Mouse (Mus musculus) adrenal gland, adult 18-20 months (tissue): ENCODE measurements around the gene Sfpq. TPM values are rescaled to one million over a fixed set of nuclear protein-coding genes. Genes with fewer than 3 reads are reported as not detected.
"Not testable (repeated sequence)": the region's sequence is repeated elsewhere in the genome, so short reads cannot be mapped to it uniquely, and the experiment has no call there.

Source experiments
- DNase-seq, 2 experiments: peaks; one replicate each; pipeline ENCODE4 v3.0.0; 2021 to 2022; ENCODE audit warnings: low spot score in 2 of 2
- long read RNA-seq, 2 experiments: library from polyadenylated mRNA; stranded (forward); transcript quantifications; one replicate each; pipeline ENCODE4 v2.0.0; 2021
- total RNA-seq, 2 experiments: library from RNA; stranded (reverse); gene quantifications; 1 replicate in 1 of 2; 2 replicates in 1 of 2; pipeline ENCODE4 v1.2.3; 2021

Sfpq gene
- total RNA-seq, result 100 to 1,000 TPM; 233 to 291 TPM
- long read RNA-seq, experiment 1, transcript Sfpq-201 (10 exons, 3,465 nt), result major isoform, 68 of 73 reads
- long read RNA-seq, experiment 1, partial matches to known transcripts, result 2 of 73 reads
- long read RNA-seq, experiment 1, other reads (novel, unspliced or antisense), result 3 of 73 reads
- long read RNA-seq, experiment 2, transcript Sfpq-201 (10 exons, 3,465 nt), result major isoform, 63 of 85 reads
- long read RNA-seq, experiment 2, partial matches to known transcripts, result 10 of 85 reads
- long read RNA-seq, experiment 2, other reads (novel, unspliced or antisense), result 12 of 85 reads

DNA sequence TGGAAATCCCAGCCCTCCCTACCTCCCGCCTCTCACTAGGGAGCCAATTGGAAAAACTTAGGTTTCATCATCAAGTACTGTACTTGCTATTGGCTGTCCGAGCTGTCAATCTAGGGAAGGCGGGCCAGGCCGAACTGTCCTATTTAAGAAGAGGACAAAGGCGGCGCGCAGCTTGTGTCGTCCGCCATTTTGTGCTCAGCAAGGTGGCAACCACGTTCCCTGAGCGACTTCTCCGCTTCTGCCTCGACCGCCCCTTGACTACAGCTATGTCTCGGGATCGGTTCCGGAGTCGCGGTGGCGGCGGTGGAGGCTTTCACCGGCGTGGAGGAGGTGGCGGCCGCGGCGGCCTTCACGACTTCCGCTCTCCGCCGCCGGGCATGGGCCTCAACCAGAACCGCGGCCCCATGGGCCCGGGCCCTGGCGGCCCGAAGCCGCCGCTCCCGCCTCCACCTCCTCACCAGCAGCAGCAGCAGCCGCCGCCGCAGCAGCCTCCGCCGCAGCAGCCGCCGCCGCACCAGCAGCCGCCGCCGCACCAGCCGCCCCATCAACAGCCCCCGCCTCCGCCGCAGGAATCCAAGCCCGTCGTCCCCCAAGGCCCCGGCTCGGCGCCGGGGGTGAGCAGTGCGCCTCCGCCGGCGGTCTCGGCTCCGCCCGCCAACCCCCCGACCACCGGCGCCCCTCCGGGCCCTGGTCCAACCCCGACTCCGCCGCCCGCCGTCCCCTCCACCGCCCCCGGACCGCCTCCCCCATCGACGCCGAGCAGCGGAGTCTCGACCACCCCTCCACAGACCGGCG, at the start of gene Sfpq:
Sfpq (plus strand) TSS at position 174 of the 795 bp plus-strand sequence.
- DNase-seq, result peak; percentile 96 to 98

GRCm38 (mm10) chr4:126977467-126977866, 43.7 kb upstream of the Sfpq start:
- DNase-seq, result peak; percentile 29 to 37

GRCm38 (mm10) chr4:126978706-126979105, 42.4 kb upstream of the Sfpq start:
- DNase-seq, result no peak

DNA sequence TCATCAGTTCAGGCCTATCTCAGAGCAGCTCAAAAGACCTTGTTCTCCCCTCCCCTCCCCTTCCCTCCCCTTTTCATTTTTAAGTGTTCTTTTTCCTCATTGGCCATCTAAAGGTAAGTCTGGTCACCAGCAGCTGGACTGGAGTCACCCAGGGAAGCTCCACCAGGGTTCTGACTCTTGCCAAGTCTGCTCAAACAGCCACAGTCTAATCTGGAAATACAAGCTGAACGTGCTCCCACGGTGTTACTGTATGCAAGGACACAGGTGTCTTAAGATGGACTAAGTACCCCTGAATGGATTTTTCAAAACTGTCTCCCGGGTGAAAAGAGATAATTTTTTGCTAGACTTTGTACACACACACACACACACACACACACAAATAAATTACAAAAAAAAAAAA, 37.8 kb upstream of the Sfpq start:
- DNase-seq, result peak in 1 of 2 experiments; percentile 18

- DNase-seq, result peak; percentile 42 to 46
Observed at GRCm38 (mm10) chr4:126983736-126984525, 37.2 kb upstream of the Sfpq start.

DNA sequence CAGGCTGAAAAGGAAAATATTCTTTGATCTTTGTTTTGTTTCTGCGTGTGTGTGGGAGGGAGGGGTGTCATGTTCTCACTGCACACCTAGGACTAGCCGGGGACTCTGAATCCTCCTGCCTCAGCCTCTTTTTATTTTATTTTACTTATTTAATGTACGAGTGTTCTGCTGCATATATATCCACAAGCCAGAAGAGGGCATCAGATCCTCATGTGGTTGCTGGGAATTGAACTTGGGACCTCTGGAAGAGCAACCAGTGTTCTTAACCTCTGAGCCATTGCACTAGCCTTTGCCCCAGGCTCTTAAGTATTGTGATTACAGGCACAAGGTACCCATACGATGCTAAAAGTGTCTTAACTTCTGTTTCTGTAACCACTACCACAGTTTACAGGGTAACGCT, 34.4 kb upstream of the Sfpq start:
- no peak for DNase-seq

DNA sequence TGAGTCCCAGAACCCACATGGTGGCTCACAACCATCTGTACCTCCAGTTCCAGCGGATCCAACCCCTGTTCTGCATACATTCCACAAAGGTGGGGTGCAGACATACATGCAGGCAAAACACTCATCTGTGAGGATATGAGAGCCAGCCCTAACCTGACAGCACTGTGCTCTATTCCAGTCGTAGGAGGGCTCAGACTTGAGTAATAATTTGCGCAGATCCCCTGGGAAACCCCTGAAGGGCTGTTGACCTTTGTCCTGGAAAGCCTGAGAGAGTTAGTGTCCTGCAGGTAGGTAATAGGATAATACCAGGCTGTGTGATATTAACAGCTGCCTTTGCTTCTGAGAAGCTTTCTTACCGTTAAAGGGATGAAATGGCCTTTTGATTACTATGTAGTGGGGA, 32.6 kb upstream of the Sfpq start:
- DNase-seq, result no peak

GRCm38 (mm10) chr4:126990553-126990952, 30.6 kb upstream of the Sfpq start:
- DNase-seq, result no peak

- no peak for DNase-seq
Observed at GRCm38 (mm10) chr4:126992356-126992755, 28.8 kb upstream of the Sfpq start.

GRCm38 (mm10) chr4:126999372-126999771, 21.8 kb upstream of the Sfpq start:
- DNase-seq, result not testable (repeated sequence)

GRCm38 (mm10) chr4:127000601-127001105, 20.5 kb upstream of the Sfpq start:
- DNase-seq, result no peak

- no peak for DNase-seq
Observed at GRCm38 (mm10) chr4:127004384-127004783, 16.7 kb upstream of the Sfpq start.

GRCm38 (mm10) chr4:127005113-127005936, 15.8 kb upstream of the Sfpq start:
- peak; percentile 38 to 46 for DNase-seq

- DNase-seq, result peak; percentile 72 to 75
Observed at GRCm38 (mm10) chr4:127015294-127015993, 5.7 kb upstream of the Sfpq start.

DNA sequence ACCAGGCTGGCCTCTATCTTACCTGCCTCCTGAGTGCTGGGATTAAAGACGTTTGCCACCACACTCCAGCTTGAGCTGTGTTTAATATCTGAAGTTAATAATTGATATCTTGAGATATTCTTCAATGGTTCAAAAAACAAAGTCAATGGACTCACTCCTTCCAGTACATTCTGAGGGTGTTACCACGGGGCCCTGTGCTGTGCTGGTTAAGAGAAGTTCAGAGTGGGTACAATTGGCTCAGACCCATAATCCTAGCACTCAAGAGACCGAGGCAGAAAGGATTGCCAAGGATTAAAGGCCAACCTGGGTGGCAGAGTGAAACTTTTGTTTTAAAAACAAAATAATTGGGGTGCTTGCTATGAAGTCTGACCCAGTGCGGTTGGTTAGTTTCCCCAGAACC, 4.8 kb upstream of the Sfpq start:
- no peak for DNase-seq

GRCm38 (mm10) chr4:127020411-127021150, 543 bp upstream of the Sfpq start:
- DNase-seq, result no peak

DNA sequence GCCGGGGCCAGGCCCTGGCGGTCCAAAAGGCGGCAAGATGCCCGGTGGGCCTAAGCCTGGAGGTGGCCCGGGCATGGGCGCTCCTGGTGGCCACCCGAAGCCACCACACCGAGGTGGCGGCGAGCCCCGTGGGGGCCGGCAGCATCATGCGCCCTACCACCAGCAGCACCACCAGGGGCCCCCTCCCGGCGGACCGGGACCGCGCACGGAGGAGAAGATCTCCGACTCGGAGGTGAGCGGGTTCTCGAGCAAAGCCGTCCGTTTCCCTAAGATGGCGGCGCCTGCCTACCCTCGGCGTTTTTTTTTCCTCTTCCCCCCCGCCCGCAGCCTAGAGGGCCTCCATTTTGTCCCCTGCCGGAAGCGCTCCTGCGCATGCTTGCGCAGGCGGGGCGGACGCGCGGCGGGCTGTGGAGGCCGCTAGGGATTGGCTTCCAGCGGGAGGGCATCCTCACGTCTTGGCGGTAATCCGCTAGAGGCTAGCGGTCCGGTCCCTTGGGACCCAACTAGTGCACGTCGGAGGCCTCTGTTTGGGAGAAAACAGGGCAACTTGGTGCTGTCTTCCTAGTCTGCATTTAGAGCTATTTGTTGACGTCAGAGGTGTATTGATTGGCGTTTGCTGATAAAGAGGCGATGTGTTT, 984 bp downstream of the Sfpq start:
- DNase-seq, result peak; percentile 79 to 83

- no peak for DNase-seq
Observed at GRCm38 (mm10) chr4:127023201-127023600, 2.1 kb downstream of the Sfpq start.

DNA sequence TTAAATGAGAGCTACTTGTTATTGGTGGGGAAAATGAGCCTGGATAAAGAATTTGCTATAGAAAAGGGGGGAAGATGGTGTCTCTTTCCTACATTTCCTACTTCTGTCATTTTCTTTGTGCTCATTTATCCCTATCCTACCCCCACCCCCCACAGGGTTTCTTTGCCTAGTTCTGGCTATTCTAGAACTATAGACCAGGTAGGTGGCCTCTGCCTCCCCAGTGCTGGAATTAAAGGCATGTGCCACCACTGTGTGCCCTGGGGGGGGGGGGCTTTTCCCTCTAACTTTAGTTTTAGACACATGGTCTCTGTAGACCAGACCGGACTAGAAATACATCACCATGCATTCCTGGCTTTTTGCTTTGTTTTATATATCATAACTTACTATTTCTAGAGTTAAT, 3.1 kb downstream of the Sfpq start:
- DNase-seq, result no peak
